Comparison of ENCODE assay signal across 11 mouse cellular contexts in genomic region chr17:80887021-80887748, GRCm38 (mm10). TPM values are rescaled to one million over a fixed set of nuclear protein-coding genes. Genes with fewer than 3 reads are reported as not detected.
DNase-seq lines count a peak whose midpoint lies in the region; ATAC-seq and TF ChIP-seq lines count a peak whose summit lies in the region.
"Had no signal": no experiment of that assay in that cellular context is flagged by ENCODE, and none has a peak within 500 bp of the region (broad histone marks: within the 10 kb centered on the region; RNA-seq: fewer than 3 reads in every experiment).

No protein-coding gene starts in this region.

- DNase-seq in layer of hippocampus, adult 11-12 months (ENCODE audit: low spot score), result peak; percentile 13
- DNase-seq in layer of hippocampus, postnatal 36 days, result no peak
- DNase-seq in hindbrain, postnatal 0 days (ENCODE audit: low spot score), result peak; percentile 69
- peak; percentile 61 for DNase-seq in retina, postnatal 1 day
- no peak for DNase-seq in lung, postnatal 14 days
- no peak for DNase-seq in thymus, postnatal 10 days (ENCODE audit: low spot score in 2 of 2)

- WGBS in embryonic facial prominence, embryonic 12.5 days, result 9% methylated on average over 18 of the region's 18 CpGs
- 15% methylated on average over 18 of the region's 18 CpGs for WGBS in hindbrain, postnatal 0 days
- 57% methylated on average over 18 of the region's 18 CpGs for WGBS in intestine, postnatal 0 days

- H3K27me3 ChIP-seq in embryonic facial prominence, embryonic 12.5 days, result no peaks in the 10 kb centered on the region
- H3K27me3 ChIP-seq in hindbrain, postnatal 0 days (ENCODE audit: insufficient read depth, low read length), result no peaks in the 10 kb centered on the region
- H3K27me3 ChIP-seq in intestine, postnatal 0 days (replicated peaks; ENCODE audit: control insufficient read depth, insufficient read depth, low read length), result no peaks in the 10 kb centered on the region
- H3K27me3 ChIP-seq: liver, embryonic 15.5 days had no signal

- TF ChIP-seq CTCF in hindbrain, postnatal 0 days (IDR thresholded peaks at IDR 0.05; ENCODE audit: low read depth), result no peak
- no peak for TF ChIP-seq CTCF in intestine, postnatal 0 days (IDR thresholded peaks at IDR 0.05; ENCODE audit: low read depth)

- no peak overlapping the region for H3K9ac ChIP-seq in embryonic facial prominence, embryonic 12.5 days
- H3K9ac ChIP-seq in hindbrain, postnatal 0 days (replicated peaks; ENCODE audit: low read length), result no peak overlapping the region
- no peak overlapping the region for H3K9ac ChIP-seq in intestine, postnatal 0 days (ENCODE audit: low read depth, low read length)
- H3K9ac ChIP-seq: liver, embryonic 15.5 days had no signal

- H3K27ac ChIP-seq in embryonic facial prominence, embryonic 12.5 days, result peak overlapping the region; percentile 82
- peak overlapping the region; percentile 8 for H3K27ac ChIP-seq in hindbrain, postnatal 0 days
- no peak overlapping the region for H3K27ac ChIP-seq in intestine, postnatal 0 days (ENCODE audit: low read depth, low read length)
- H3K27ac ChIP-seq: liver, embryonic 15.5 days had no signal

- H3K4me1 ChIP-seq in embryonic facial prominence, embryonic 12.5 days, result peaks cover 24% of the 10 kb centered on the region
- 0 out of 2 replicates have a peak, but pooled peaks cover 15% of the 10 kb centered on the region for H3K4me1 ChIP-seq in hindbrain, postnatal 0 days (ENCODE audit: insufficient read depth, low read length)
- no peaks in the 10 kb centered on the region for H3K4me1 ChIP-seq in intestine, postnatal 0 days (replicated peaks; ENCODE audit: control insufficient read depth, insufficient read depth, low read length)
- H3K4me1 ChIP-seq: liver, embryonic 15.5 days had no signal

- no peaks in the 10 kb centered on the region for H3K9me3 ChIP-seq in embryonic facial prominence, embryonic 12.5 days
- H3K9me3 ChIP-seq in hindbrain, postnatal 0 days (ENCODE audit: low read length), result no peaks in the 10 kb centered on the region
- H3K9me3 ChIP-seq in intestine, postnatal 0 days (ENCODE audit: control insufficient read depth), result no peaks in the 10 kb centered on the region
- H3K9me3 ChIP-seq: liver, embryonic 15.5 days had no signal

- ATAC-seq in embryonic facial prominence, embryonic 12.5 days (ENCODE audit: insufficient number of reproducible peaks, insufficient read depth, low FRiP score, low TSS enrichment), result no peak
- peak; percentile 24; the same call in 1 of the 2 replicates for ATAC-seq in hindbrain, postnatal 0 days
- ATAC-seq in intestine, postnatal 0 days, result no peak

- H3K4me2 ChIP-seq in embryonic facial prominence, embryonic 12.5 days (replicated peaks), result peak overlapping the region; percentile 29
- 0 out of 2 replicates have a peak overlapping the region, but pooled peaks have one; percentile 27 for H3K4me2 ChIP-seq in hindbrain, postnatal 0 days (ENCODE audit: low read depth, low read length)
- no peak overlapping the region for H3K4me2 ChIP-seq in intestine, postnatal 0 days (replicated peaks; ENCODE audit: low read depth)
- H3K4me2 ChIP-seq: liver, embryonic 15.5 days had no signal

- no peak overlapping the region for H3K4me3 ChIP-seq in embryonic facial prominence, embryonic 12.5 days
- no peak overlapping the region for H3K4me3 ChIP-seq in hindbrain, postnatal 0 days (ENCODE audit: low read length)
- H3K4me3 ChIP-seq in intestine, postnatal 0 days (ENCODE audit: low read depth, low read length), result no peak overlapping the region
- H3K4me3 ChIP-seq: erythroblast, embryonic 14.5 days; liver, embryonic 15.5 days had no signal

- no peaks in the 10 kb centered on the region for H3K36me3 ChIP-seq in embryonic facial prominence, embryonic 12.5 days
- no peaks in the 10 kb centered on the region for H3K36me3 ChIP-seq in hindbrain, postnatal 0 days (ENCODE audit: insufficient read depth, low read length)
- H3K36me3 ChIP-seq in intestine, postnatal 0 days (ENCODE audit: control insufficient read depth, insufficient read depth), result no peaks in the 10 kb centered on the region
- H3K36me3 ChIP-seq: G1E; liver, embryonic 15.5 days had no signal

RNA-seq across cellular contexts. Expression of gene Tmem178, which starts 57.2 kb away (rescaled TPM):
- total RNA-seq in layer of hippocampus, postnatal 36 days (2021), result 100 to 1,000 TPM; 110 to 111 TPM
- 5.8 and 7.5 TPM in 2 replicates for polyA plus RNA-seq in embryonic facial prominence, embryonic 12.5 days (2016; fragmentation: Nextera tagmentation; extraction: Ambion mirVana)
- 48.8 and 49.9 TPM in 2 replicates for total RNA-seq in hindbrain, postnatal 0 days (2014; rRNA removed)
- 36.9 and 37.4 TPM in 2 replicates for polyA plus RNA-seq in hindbrain, postnatal 0 days (2015; fragmentation: Nextera tagmentation; extraction: Ambion mirVana)
- polyA plus RNA-seq in intestine, postnatal 0 days (2015; fragmentation: Nextera tagmentation; extraction: Ambion mirVana), result 3.6 and 4.1 TPM in 2 replicates
- total RNA-seq: G1E had no signal
- polyA plus RNA-seq: erythroblast, embryonic 14.5 days; G1E had no signal

Comparison
In these comparisons a context has a peak if more than half of its experiments do, and no peak if none do; other contexts are left out.
1. DNase-seq: peak in layer of hippocampus, adult 11-12 months (single experiment), hindbrain, postnatal 0 days (single experiment) and retina, postnatal 1 day (single experiment); none in layer of hippocampus, postnatal 36 days (0 of 2), lung, postnatal 14 days (single experiment) and thymus, postnatal 10 days (0 of 2).